Mouse (Mus musculus): ENCODE data around the gene Csf1. TPM values are rescaled to one million over a fixed set of nuclear protein-coding genes. Genes with fewer than 3 reads are reported as not detected.

The Csf1 gene
- total and polyA plus RNA-seq, 3 experiments: 0.12 to 0.19 TPM; not detected in 1

DNA sequence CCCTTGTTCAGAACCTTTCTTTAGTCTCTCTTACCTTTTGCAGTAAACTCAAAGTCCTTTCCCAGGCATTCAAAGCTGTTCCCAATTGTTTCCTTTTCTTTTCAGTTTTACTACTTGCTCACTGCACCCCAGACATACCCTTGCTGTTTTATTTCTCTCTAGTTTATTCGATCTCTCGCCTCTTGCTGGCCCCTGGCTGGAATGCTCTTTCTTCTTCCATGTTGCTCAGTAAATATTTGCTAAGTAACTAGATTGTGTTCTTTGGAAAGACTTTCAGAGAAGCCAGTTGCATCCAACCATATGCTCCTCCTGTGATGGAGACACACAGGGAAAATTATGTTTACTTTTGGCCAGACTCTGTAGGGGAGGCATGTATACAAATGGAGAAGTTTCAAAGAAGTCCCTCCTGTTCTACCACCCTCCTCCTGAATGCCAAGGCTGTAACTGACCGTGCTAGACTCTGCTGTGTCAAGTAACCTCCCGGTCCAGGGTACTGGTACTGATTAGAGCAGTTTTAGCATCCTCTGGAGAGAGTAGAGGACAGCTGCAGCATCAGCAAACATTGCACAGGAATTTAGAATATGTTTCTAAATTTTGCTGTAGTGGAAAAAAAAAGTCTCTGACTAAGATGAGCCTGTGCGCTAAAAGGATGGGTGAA lies 45.9 kb downstream of the Csf1 start:
- Histone ChIP-seq H3K27me3 (ENCODE audit: control insufficient read depth in 1 of 2, insufficient read depth in 2 of 2, low read length in 2 of 2) (peaks cover 18 to 40% of the 10 kb centered on the region in 2 experiments), H3K4me3 (ENCODE audit: control insufficient read depth in 1 of 2, insufficient read depth in 1 of 2, low read depth in 2 of 2, low read length in 2 of 2) (no peak overlapping the region), H3K27ac (ENCODE audit: control insufficient read depth, low read depth, low read length) (no peak overlapping the region), H3K36me3 (ENCODE audit: control insufficient read depth in 1 of 2, insufficient read depth in 2 of 2, low read length in 2 of 2) (no peaks in the 10 kb centered on the region), H3K4me1 (ENCODE audit: control insufficient read depth in 1 of 2, insufficient read depth in 2 of 2, low read length in 2 of 2) (no peaks in the 10 kb centered on the region), H3K9ac (ENCODE audit: control insufficient read depth, low read depth, low read length, poor library complexity, severe bottlenecking) (no peak overlapping the region), H3K79me2 (ENCODE audit: control insufficient read depth, insufficient read depth, low read length, poor library complexity) (no peaks in the 10 kb centered on the region), H3K9me3 (replicated peaks; ENCODE audit: insufficient read depth, low read length) (no peaks in the 10 kb centered on the region)
- TF ChIP-seq MYB (IDR thresholded peaks at IDR 0.05; ENCODE audit: low read depth, low read length): no peak
- no peak for TF ChIP-seq JUND (IDR thresholded peaks at IDR 0.05; ENCODE audit: low read depth, low read length)
- no peak for TF ChIP-seq RCOR1 (IDR thresholded peaks at IDR 0.05; ENCODE audit: low read depth, low read length)
- no peak for TF ChIP-seq CTCF (IDR thresholded peaks at IDR 0.05 in 2 of 3, conservative IDR thresholded peaks at IDR 0.05 in 1 of 3; ENCODE audit: control insufficient read depth in 1 of 3, insufficient read depth in 1 of 3, low read depth in 2 of 3, low read length in 3 of 3, poor library complexity in 1 of 3, severe bottlenecking in 1 of 3)
- no peak for TF ChIP-seq EP300 (IDR thresholded peaks at IDR 0.05; ENCODE audit: low read depth in 1 of 2, low read length in 2 of 2)
- no peak for TF ChIP-seq USF2 (IDR thresholded peaks at IDR 0.05; ENCODE audit: borderline replicate concordance in 1 of 2, insufficient read depth in 1 of 2, low read depth in 1 of 2, low read length in 2 of 2)
- no peak for TF ChIP-seq CHD1 (IDR thresholded peaks at IDR 0.05; ENCODE audit: low read depth, low read length)
- TF ChIP-seq RAD21 (IDR thresholded peaks at IDR 0.05; ENCODE audit: low read depth, low read length): no peak
- no peak for TF ChIP-seq MAFK (IDR thresholded peaks at IDR 0.05; ENCODE audit: borderline replicate concordance, low read depth, low read length)
- DNase-seq (ENCODE audit: low read depth, low spot score): no peak

DNA sequence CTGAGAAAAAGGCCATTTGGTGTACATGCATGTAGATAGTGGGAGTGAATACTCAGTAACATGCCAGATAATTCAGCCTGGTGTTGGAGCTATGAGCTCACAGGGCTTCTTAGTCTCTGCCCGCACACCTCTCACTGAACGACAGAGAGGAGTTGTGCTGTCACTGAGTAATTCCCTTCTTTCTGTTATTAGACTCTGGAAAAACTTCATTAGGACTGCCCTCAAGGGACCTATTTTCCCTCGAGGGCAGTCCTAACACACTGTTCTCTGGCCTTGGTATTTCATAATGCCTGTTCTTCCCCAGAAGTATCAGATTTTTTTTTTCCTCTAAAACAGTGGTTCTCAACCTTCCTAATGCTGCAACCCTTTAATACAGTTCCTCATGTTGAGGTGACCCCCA lies 48.2 kb downstream of the Csf1 start:
- no peaks in the 10 kb centered on the region for H3K36me3 ChIP-seq (ENCODE audit: control insufficient read depth in 1 of 2, insufficient read depth in 2 of 2, low read length in 2 of 2)
- no peaks in the 10 kb centered on the region for H3K9me3 ChIP-seq (replicated peaks; ENCODE audit: insufficient read depth, low read length)
- H3K9ac ChIP-seq (ENCODE audit: control insufficient read depth, low read depth, low read length, poor library complexity, severe bottlenecking): no peak overlapping the region
- H3K27ac ChIP-seq (ENCODE audit: control insufficient read depth, low read depth, low read length): no peak overlapping the region
- H3K79me2 ChIP-seq (ENCODE audit: control insufficient read depth, insufficient read depth, low read length, poor library complexity): no peaks in the 10 kb centered on the region
- no peak for DNase-seq (ENCODE audit: low read depth, low spot score)
- H3K4me3 ChIP-seq (ENCODE audit: control insufficient read depth in 1 of 2, insufficient read depth in 1 of 2, low read depth in 2 of 2, low read length in 2 of 2): no peak overlapping the region
- TF ChIP-seq MAZ (IDR thresholded peaks at IDR 0.05; ENCODE audit: low read depth, low read length) (no peak), TAL1 (IDR thresholded peaks at IDR 0.05; ENCODE audit: low read length) (no peak), KAT2A (conservative IDR thresholded peaks at IDR 0.05; ENCODE audit: low read depth, low read length) (no peak), CHD2 (IDR thresholded peaks at IDR 0.05; ENCODE audit: low read length) (no peak), GABPA (IDR thresholded peaks at IDR 0.05; ENCODE audit: low read depth, low read length) (no peak), CTCF (IDR thresholded peaks at IDR 0.05 in 2 of 3, conservative IDR thresholded peaks at IDR 0.05 in 1 of 3; ENCODE audit: control insufficient read depth in 1 of 3, insufficient read depth in 1 of 3, low read depth in 2 of 3, low read length in 3 of 3, poor library complexity in 1 of 3, severe bottlenecking in 1 of 3) (no peak), POLR2AphosphoS5 (IDR thresholded peaks at IDR 0.05; ENCODE audit: borderline replicate concordance, low read depth, low read length) (no peak), MXI1 (IDR thresholded peaks at IDR 0.05; ENCODE audit: low read depth, low read length) (no peak), SMC3 (IDR thresholded peaks at IDR 0.05; ENCODE audit: low read depth, low read length) (no peak), NRF1 (IDR thresholded peaks at IDR 0.05; ENCODE audit: insufficient read depth, low read depth, low read length, poor library complexity, severe bottlenecking) (no peak), RAD21 (IDR thresholded peaks at IDR 0.05; ENCODE audit: low read depth, low read length) (no peak), GATA1 (IDR thresholded peaks at IDR 0.05; ENCODE audit: low read depth, low read length) (no peak), JUND (IDR thresholded peaks at IDR 0.05; ENCODE audit: low read depth, low read length) (no peak), EP300 (IDR thresholded peaks at IDR 0.05; ENCODE audit: low read depth in 1 of 2, low read length in 2 of 2) (no peak), RCOR1 (IDR thresholded peaks at IDR 0.05; ENCODE audit: low read depth, low read length) (no peak), TBP (IDR thresholded peaks at IDR 0.05; ENCODE audit: low read depth, low read length) (no peak)
- 0 out of 4 replicates have a peak, but pooled peaks cover 0 to 2% of the 10 kb centered on the region in 2 experiments for H3K4me1 ChIP-seq (ENCODE audit: control insufficient read depth in 1 of 2, insufficient read depth in 2 of 2, low read length in 2 of 2)
- peaks cover 21 to 26% of the 10 kb centered on the region in 2 experiments for H3K27me3 ChIP-seq (ENCODE audit: control insufficient read depth in 1 of 2, insufficient read depth in 2 of 2, low read length in 2 of 2)

Measured in MEL (cell line).